Mouse (Mus musculus) myocyte (in vitro differentiated cells): ENCODE results near the gene Stard13.

ENCODE experiments used
- MAX ChIP-seq: IDR thresholded peaks from one replicate; pipeline ENCODE4 v1.6.1; 2011; ENCODE audit warnings: low read depth, mild to moderate bottlenecking, control low read depth
- MYOD1 ChIP-seq, 3 experiments: IDR thresholded peaks; one replicate each; pipeline ENCODE4 v1.6.1; 2011; ENCODE audit warnings: control low read depth in 2 of 3, low read depth in 2 of 3, mild to moderate bottlenecking in 2 of 3, moderate library complexity in 1 of 3; ENCODE audit not compliant: insufficient read length in 2 of 3, control insufficient read depth in 1 of 3
- MYOG ChIP-seq, 3 experiments: IDR thresholded peaks; one replicate each; pipeline ENCODE4 v1.6.1; 2011; ENCODE audit warnings: control low read depth in 2 of 3, low read depth in 2 of 3, mild to moderate bottlenecking in 2 of 3; ENCODE audit not compliant: insufficient read length in 2 of 3, control insufficient read depth in 1 of 3, insufficient read depth in 1 of 3
- POLR2A ChIP-seq: IDR thresholded peaks from one replicate; pipeline ENCODE4 v1.6.1; 2011; ENCODE audit warnings: low read depth, mild to moderate bottlenecking, control low read depth, moderate library complexity; ENCODE audit not compliant: insufficient read length
- POLR2AphosphoS2 ChIP-seq: IDR thresholded peaks from one replicate; pipeline ENCODE4 v1.6.1; 2011; ENCODE audit warnings: low read depth, control low read depth; ENCODE audit not compliant: insufficient read length
- REST ChIP-seq: IDR thresholded peaks from one replicate; pipeline ENCODE4 v1.6.1; 2011; ENCODE audit warnings: mild to moderate bottlenecking, control low read depth, moderate library complexity; ENCODE audit not compliant: insufficient read depth, insufficient read length
- TCF12 ChIP-seq: IDR thresholded peaks from one replicate; pipeline ENCODE4 v1.6.1; 2011; ENCODE audit warnings: mild to moderate bottlenecking, control low read depth; ENCODE audit not compliant: poor library complexity, insufficient read depth, severe bottlenecking

GRCm38 (mm10) chr5:151103284-151103683 lies 130.4 kb downstream of the Stard13 start:
- TF ChIP-seq POLR2A, result no peak
- no peak for TF ChIP-seq REST
- TF ChIP-seq POLR2AphosphoS2, result no peak
- no peak for TF ChIP-seq MYOD1 (IDR thresholded peaks at IDR 0.05; ENCODE audit: control insufficient read depth in 1 of 3, insufficient read length in 2 of 3, low read depth in 2 of 3)
- TF ChIP-seq MAX, result no peak
- TF ChIP-seq MYOG (IDR thresholded peaks at IDR 0.05; ENCODE audit: control insufficient read depth in 1 of 3, insufficient read depth in 1 of 3, insufficient read length in 2 of 3, low read depth in 2 of 3), result no peak
- no peak for TF ChIP-seq TCF12
